Mouse (Mus musculus): ENCODE measurements around the gene Trip13. TPM values are rescaled to one million over a fixed set of nuclear protein-coding genes. Genes with fewer than 3 reads are reported as not detected.

The Trip13 gene
- total RNA-seq, 1 experiment, result 43.0 TPM

GRCm38 (mm10) chr13:73954666-73955065 is 17.1 kb upstream of the Trip13 start:
- Histone ChIP-seq H3K27ac (ENCODE audit: insufficient read depth, low read depth, low read length, poor library complexity, severe bottlenecking) (no peak overlapping the region), H3K36me3 (ENCODE audit: control insufficient read depth, insufficient read depth, low read length, poor library complexity, severe bottlenecking) (peaks cover 13% of the 10 kb centered on the region; the same call in 1 of the 2 replicates), H3K4me1 (ENCODE audit: control insufficient read depth in 2 of 2, insufficient read depth in 2 of 2, low read length in 2 of 2, poor library complexity in 1 of 2) (no peaks in the 10 kb centered on the region), H3K9me3 (ENCODE audit: control insufficient read depth, insufficient read depth, low read depth, low read length) (no peaks in the 10 kb centered on the region), H3K4me3 (ENCODE audit: insufficient read depth in 1 of 2, low read depth in 1 of 2, low read length in 2 of 2, poor library complexity in 1 of 2, severe bottlenecking in 1 of 2) (no peak overlapping the region), H3K9ac (ENCODE audit: insufficient read depth, low read depth, low read length, poor library complexity, severe bottlenecking) (no peak overlapping the region)
- in situ Hi-C loops (cut with MboI; ENCODE audit: low sequenced_read_pairs in 2 of 2, unreplicated experiment in 2 of 2), result no loop called here
- DNase-seq (ENCODE audit: low read depth, low spot score), result no peak
- TF ChIP-seq ZNF384 (IDR thresholded peaks at IDR 0.05; ENCODE audit: low read depth, low read length), result no peak
- no peak for TF ChIP-seq ZC3H11A (IDR thresholded peaks at IDR 0.05; ENCODE audit: borderline replicate concordance, low read depth, low read length)
- TF ChIP-seq HCFC1 (IDR thresholded peaks at IDR 0.05; ENCODE audit: borderline replicate concordance, insufficient read depth, low read length), result no peak
- TF ChIP-seq CHD2 (IDR thresholded peaks at IDR 0.05; ENCODE audit: low read depth, low read length), result no peak
- no peak for TF ChIP-seq MAFK (IDR thresholded peaks at IDR 0.05; ENCODE audit: insufficient read depth, low read depth, low read length)

GRCm38 (mm10) chr13:73953551-73954130 is 16.1 kb upstream of the Trip13 start:
- no peaks in the 10 kb centered on the region for H3K4me1 ChIP-seq (ENCODE audit: control insufficient read depth in 2 of 2, insufficient read depth in 2 of 2, low read length in 2 of 2, poor library complexity in 1 of 2)
- DNase-seq (ENCODE audit: low read depth, low spot score), result no peak
- no peak overlapping the region for H3K27ac ChIP-seq (ENCODE audit: insufficient read depth, low read depth, low read length, poor library complexity, severe bottlenecking)
- H3K9ac ChIP-seq (ENCODE audit: insufficient read depth, low read depth, low read length, poor library complexity, severe bottlenecking), result no peak overlapping the region
- peaks cover 13% of the 10 kb centered on the region; the same call in 1 of the 2 replicates for H3K36me3 ChIP-seq (ENCODE audit: control insufficient read depth, insufficient read depth, low read length, poor library complexity, severe bottlenecking)
- TF ChIP-seq ZNF384 (IDR thresholded peaks at IDR 0.05; ENCODE audit: low read depth, low read length), result no peak
- no peak for TF ChIP-seq HCFC1 (IDR thresholded peaks at IDR 0.05; ENCODE audit: borderline replicate concordance, insufficient read depth, low read length)
- TF ChIP-seq MAFK (IDR thresholded peaks at IDR 0.05; ENCODE audit: insufficient read depth, low read depth, low read length), result no peak
- TF ChIP-seq CHD2 (IDR thresholded peaks at IDR 0.05; ENCODE audit: low read depth, low read length), result no peak
- no peak for TF ChIP-seq ZC3H11A (IDR thresholded peaks at IDR 0.05; ENCODE audit: borderline replicate concordance, low read depth, low read length)
- H3K4me3 ChIP-seq (ENCODE audit: insufficient read depth in 1 of 2, low read depth in 1 of 2, low read length in 2 of 2, poor library complexity in 1 of 2, severe bottlenecking in 1 of 2), result no peak overlapping the region
- in situ Hi-C loops (cut with MboI; ENCODE audit: low sequenced_read_pairs in 2 of 2, unreplicated experiment in 2 of 2), result no loop called here
- no peaks in the 10 kb centered on the region for H3K9me3 ChIP-seq (ENCODE audit: control insufficient read depth, insufficient read depth, low read depth, low read length)

- TF ChIP-seq CHD2 (IDR thresholded peaks at IDR 0.05; ENCODE audit: low read depth, low read length), result no peak
- TF ChIP-seq HCFC1 (IDR thresholded peaks at IDR 0.05; ENCODE audit: borderline replicate concordance, insufficient read depth, low read length), result no peak
- no peak for TF ChIP-seq ZC3H11A (IDR thresholded peaks at IDR 0.05; ENCODE audit: borderline replicate concordance, low read depth, low read length)
- H3K27ac ChIP-seq (ENCODE audit: insufficient read depth, low read depth, low read length, poor library complexity, severe bottlenecking), result no peak overlapping the region
- no peaks in the 10 kb centered on the region for H3K9me3 ChIP-seq (ENCODE audit: control insufficient read depth, insufficient read depth, low read depth, low read length)
- DNase-seq (ENCODE audit: low read depth, low spot score), result no peak
- no peaks in the 10 kb centered on the region for H3K4me1 ChIP-seq (ENCODE audit: control insufficient read depth in 2 of 2, insufficient read depth in 2 of 2, low read length in 2 of 2, poor library complexity in 1 of 2)
- H3K36me3 ChIP-seq (ENCODE audit: control insufficient read depth, insufficient read depth, low read length, poor library complexity, severe bottlenecking), result peaks cover 17% of the 10 kb centered on the region
- no peak overlapping the region for H3K9ac ChIP-seq (ENCODE audit: insufficient read depth, low read depth, low read length, poor library complexity, severe bottlenecking)
- H3K4me3 ChIP-seq (ENCODE audit: insufficient read depth in 1 of 2, low read depth in 1 of 2, low read length in 2 of 2, poor library complexity in 1 of 2, severe bottlenecking in 1 of 2), result no peak overlapping the region
- in situ Hi-C loops (cut with MboI; ENCODE audit: low sequenced_read_pairs in 2 of 2, unreplicated experiment in 2 of 2), result no loop called here
Measured at GRCm38 (mm10) chr13:73944606-73945005, 7.0 kb upstream of the Trip13 start.

GRCm38 (mm10) chr13:73939101-73939500 is 1.5 kb upstream of the Trip13 start:
- peaks cover 18% of the 10 kb centered on the region for H3K36me3 ChIP-seq (ENCODE audit: control insufficient read depth, insufficient read depth, low read length, poor library complexity, severe bottlenecking)
- no peak for TF ChIP-seq ZC3H11A (IDR thresholded peaks at IDR 0.05; ENCODE audit: borderline replicate concordance, low read depth, low read length)
- no peak for TF ChIP-seq CHD2 (IDR thresholded peaks at IDR 0.05; ENCODE audit: low read depth, low read length)
- TF ChIP-seq ZNF384 (IDR thresholded peaks at IDR 0.05; ENCODE audit: low read depth, low read length), result no peak
- no peak for TF ChIP-seq MAFK (IDR thresholded peaks at IDR 0.05; ENCODE audit: insufficient read depth, low read depth, low read length)
- no peak for TF ChIP-seq HCFC1 (IDR thresholded peaks at IDR 0.05; ENCODE audit: borderline replicate concordance, insufficient read depth, low read length)

More at GRCm38 (mm10) chr13:73939101-73939500, 1.5 kb upstream of the Trip13 start:
- Histone ChIP-seq H3K27ac (ENCODE audit: insufficient read depth, low read depth, low read length, poor library complexity, severe bottlenecking) (no peak overlapping the region), H3K4me1 (ENCODE audit: control insufficient read depth in 2 of 2, insufficient read depth in 2 of 2, low read length in 2 of 2, poor library complexity in 1 of 2) (peaks cover 0 to 10% of the 10 kb centered on the region in 2 experiments; a peak in 2 of 4 replicates), H3K9me3 (ENCODE audit: control insufficient read depth, insufficient read depth, low read depth, low read length) (no peaks in the 10 kb centered on the region), H3K4me3 (ENCODE audit: insufficient read depth in 1 of 2, low read depth in 1 of 2, low read length in 2 of 2, poor library complexity in 1 of 2, severe bottlenecking in 1 of 2) (no peak overlapping the region), H3K9ac (ENCODE audit: insufficient read depth, low read depth, low read length, poor library complexity, severe bottlenecking) (no peak overlapping the region)
- no peak for DNase-seq (ENCODE audit: low read depth, low spot score)
- in situ Hi-C loops (cut with MboI; ENCODE audit: low sequenced_read_pairs in 2 of 2, unreplicated experiment in 2 of 2), result no loop called here

All from ES-E14 (cell line).